Mouse (Mus musculus) cerebellum, adult 2 months (tissue): Measurements from ENCODE around the gene Egflam.

Experiments
- CTCF ChIP-seq: fragments of 200-500 bp; IDR thresholded peaks from 2 replicates; pipeline ENCODE4 v1.5.1; 2011; ENCODE audit warnings: low read depth, mild to moderate bottlenecking, control low read depth, low read length, moderate library complexity, borderline replicate concordance; ENCODE audit not compliant: insufficient read depth
- POLR2A ChIP-seq: fragments of 200-500 bp; IDR thresholded peaks from 2 replicates; pipeline ENCODE4 v1.6.1; 2011; ENCODE audit warnings: low read length, control low read depth, borderline replicate concordance; ENCODE audit not compliant: insufficient read depth

DNA sequence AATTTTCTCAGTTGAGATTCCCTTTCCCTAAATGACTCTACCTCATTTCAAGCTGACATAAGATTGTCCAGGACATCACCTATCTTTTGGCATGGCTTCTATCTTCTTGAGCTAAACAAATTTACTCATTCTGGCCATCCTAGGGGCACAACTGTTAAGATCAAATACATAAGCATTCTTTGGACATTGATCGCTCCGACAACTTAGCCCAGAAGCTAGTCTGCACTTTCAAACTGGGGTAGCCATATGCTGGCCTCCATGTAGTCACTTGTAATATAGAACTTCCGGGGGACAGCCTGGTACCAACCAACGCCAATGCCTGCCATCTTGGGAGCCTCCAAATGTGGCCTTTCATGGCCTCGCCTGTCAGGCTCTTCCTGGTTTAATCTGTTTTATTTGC lies 195.2 kb downstream of the Egflam start:
- TF ChIP-seq CTCF = no peak
- no peak for TF ChIP-seq POLR2A
